ENCODE assay signal across 8 mouse cellular contexts in genomic region chr5:113580248-113580647, GRCm38 (mm10).
DNase-seq lines count a peak whose midpoint lies in the region; ATAC-seq and TF ChIP-seq lines count a peak whose summit lies in the region.

No protein-coding gene starts in this region.

- no peaks in the 10 kb centered on the region for H3K36me3 ChIP-seq in thymus, adult 2 months (ENCODE audit: control insufficient read depth, insufficient read depth, low read length)
- no peaks in the 10 kb centered on the region for H3K36me3 ChIP-seq in hindbrain, embryonic 15.5 days
- H3K36me3 ChIP-seq in kidney, embryonic 16.5 days (ENCODE audit: insufficient read depth, low read length), result no peaks in the 10 kb centered on the region

- 67% methylated on average over 8 of the region's 8 CpGs for WGBS in thymus, adult 2 months
- 51% methylated on average over 8 of the region's 8 CpGs for WGBS in hindbrain, embryonic 15.5 days
- 58% methylated on average over 8 of the region's 8 CpGs for WGBS in kidney, embryonic 16.5 days

- no peak overlapping the region for H3K4me2 ChIP-seq in hindbrain, embryonic 15.5 days
- no peak overlapping the region for H3K4me2 ChIP-seq in kidney, embryonic 16.5 days (replicated peaks; ENCODE audit: low read depth, low read length)

- no peak overlapping the region for H3K27ac ChIP-seq in thymus, adult 2 months (ENCODE audit: control insufficient read depth, insufficient read depth, low read length)
- H3K27ac ChIP-seq in hindbrain, embryonic 15.5 days (replicated peaks), result no peak overlapping the region
- no peak overlapping the region for H3K27ac ChIP-seq in kidney, embryonic 16.5 days (ENCODE audit: low read length)

- H3K9me3 ChIP-seq in hindbrain, embryonic 15.5 days, result no peaks in the 10 kb centered on the region
- no peaks in the 10 kb centered on the region for H3K9me3 ChIP-seq in kidney, embryonic 16.5 days (ENCODE audit: low read length)

- H3K9ac ChIP-seq in hindbrain, embryonic 15.5 days, result no peak overlapping the region
- H3K9ac ChIP-seq in kidney, embryonic 16.5 days (replicated peaks; ENCODE audit: low read length), result no peak overlapping the region

- 0 out of 2 replicates have a peak, but pooled peaks have one; percentile 6 for ATAC-seq in hindbrain, embryonic 15.5 days (ENCODE audit: low FRiP score, low read depth)
- ATAC-seq in kidney, embryonic 16.5 days (ENCODE audit: low FRiP score, low TSS enrichment), result no peak

- no peaks in the 10 kb centered on the region for H3K4me1 ChIP-seq in thymus, adult 2 months (replicated peaks; ENCODE audit: control insufficient read depth, insufficient read depth, low read length)
- H3K4me1 ChIP-seq in hindbrain, embryonic 15.5 days (replicated peaks), result peaks cover 26% of the 10 kb centered on the region
- peaks cover 20% of the 10 kb centered on the region for H3K4me1 ChIP-seq in kidney, embryonic 16.5 days (ENCODE audit: insufficient read depth, low read length)

- DNase-seq in gastrocnemius, postnatal 10 days, result peak; percentile 19
- no peak for DNase-seq in gastrocnemius, postnatal 4 days (ENCODE audit: low spot score in 2 of 2)
- peak; percentile 16 for DNase-seq in thymus, adult 2 months
- no peak for DNase-seq in thymus, adult 18-20 months
- DNase-seq in testis, postnatal 14 days (ENCODE audit: low spot score), result peak; percentile 22
- DNase-seq in spleen, postnatal 14 days (ENCODE audit: low spot score in 2 of 2), result no peak

- peak; percentile 56; the same call in 1 of the 2 replicates for TF ChIP-seq CTCF in thymus, adult 2 months (IDR thresholded peaks at IDR 0.05; ENCODE audit: borderline replicate concordance, control insufficient read depth, extremely low read depth, insufficient read depth, low read length, poor library complexity)

- no peaks in the 10 kb centered on the region for H3K27me3 ChIP-seq in thymus, adult 2 months (ENCODE audit: control insufficient read depth, insufficient read depth, low read length)
- no peaks in the 10 kb centered on the region for H3K27me3 ChIP-seq in hindbrain, embryonic 15.5 days
- no peaks in the 10 kb centered on the region for H3K27me3 ChIP-seq in kidney, embryonic 16.5 days (ENCODE audit: insufficient read depth, low read length)

- TF ChIP-seq POLR2A in thymus, adult 2 months (IDR thresholded peaks at IDR 0.05; ENCODE audit: control insufficient read depth, extremely low read depth, insufficient read depth, low read length, poor library complexity), result no peak

- H3K4me3 ChIP-seq in thymus, adult 2 months (ENCODE audit: control insufficient read depth, insufficient read depth, low read length), result no peak overlapping the region
- H3K4me3 ChIP-seq in hindbrain, embryonic 15.5 days, result no peak overlapping the region
- H3K4me3 ChIP-seq in kidney, embryonic 16.5 days (ENCODE audit: low read length), result no peak overlapping the region

Comparison
In these comparisons a context has a peak if more than half of its experiments do, and no peak if none do; other contexts are left out.
1. DNase-seq: peak in gastrocnemius, postnatal 10 days (single experiment), thymus, adult 2 months (single experiment) and testis, postnatal 14 days (single experiment); none in gastrocnemius, postnatal 4 days (0 of 2), thymus, adult 18-20 months (0 of 2) and spleen, postnatal 14 days (0 of 2).